Mouse (Mus musculus): ENCODE measurements at regions not wholly inside any gene's neighbourhood (a gene's known extent, or its start where the extent isn't known, plus 50 kb on each side); places are given as distances from the start of the nearest gene placed in this dataset.

DNA sequence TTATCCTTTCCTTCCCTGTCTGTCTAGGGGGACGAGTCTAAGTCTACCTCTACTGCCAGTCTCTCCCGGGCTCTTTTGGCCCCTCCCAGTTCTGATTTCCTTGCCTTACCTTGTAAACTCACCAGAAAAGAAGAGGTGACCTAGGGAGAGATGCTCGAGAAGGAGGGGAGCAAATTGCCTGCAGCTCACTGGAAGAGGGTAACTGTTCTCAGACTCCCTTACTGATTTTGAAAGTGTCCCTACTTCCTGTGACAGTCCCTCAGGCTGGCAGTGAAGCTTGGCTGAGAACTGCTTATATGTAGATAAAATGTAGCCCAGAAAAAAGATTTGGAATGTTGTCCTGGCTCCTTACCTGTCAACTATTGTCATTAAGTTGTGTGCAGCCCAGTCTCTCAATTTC, 180.6 kb upstream of the Tab2 start:
- Histone ChIP-seq H3K36me3 (ENCODE audit: control insufficient read depth, insufficient read depth, low read length) (no peaks in the 10 kb centered on the region), H3K9me3 (ENCODE audit: control insufficient read depth, low read length) (no peaks in the 10 kb centered on the region), H3K4me3 (ENCODE audit: low read depth, low read length) (no peak overlapping the region), H3K27ac (ENCODE audit: low read depth, low read length) (no peak overlapping the region), H3K27me3 (ENCODE audit: control insufficient read depth, insufficient read depth, low read length) (no peaks in the 10 kb centered on the region), H3K4me2 (ENCODE audit: low read depth) (no peak overlapping the region), H3K9ac (ENCODE audit: low read length) (no peak overlapping the region), H3K4me1 (ENCODE audit: control insufficient read depth, insufficient read depth, low read length) (peaks cover 9% of the 10 kb centered on the region; the same call in 1 of the 2 replicates)
- 88% methylated on average over 3 of the region's 3 CpGs for WGBS
- ATAC-seq (ENCODE audit: insufficient read depth, low FRiP score, low TSS enrichment) (no peak), DNase-seq (ENCODE audit: low spot score) (no peak)

DNA sequence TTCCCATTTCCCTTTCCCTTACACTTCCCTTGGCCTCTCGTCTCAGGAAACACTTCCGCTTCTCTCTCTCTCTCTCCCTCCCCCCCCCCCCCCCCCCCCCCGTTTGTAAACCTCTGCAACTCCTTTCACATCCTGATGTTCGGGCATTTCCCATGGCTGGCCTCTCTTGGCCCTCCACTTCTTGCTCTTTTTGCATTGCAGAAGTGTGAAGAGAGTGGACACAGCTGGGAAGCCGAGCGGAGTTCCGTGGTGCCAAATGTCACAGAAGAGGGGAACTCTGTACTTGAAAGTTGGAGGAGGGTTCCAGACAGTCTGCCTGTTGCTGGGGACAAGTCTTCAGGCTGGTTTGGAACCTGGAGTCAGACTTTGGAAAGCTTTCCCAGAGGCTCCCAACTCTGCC, 179.2 kb upstream of the Tab2 start:
- no peak overlapping the region for H3K4me2 ChIP-seq (ENCODE audit: low read depth)
- H3K27me3 ChIP-seq (ENCODE audit: control insufficient read depth, insufficient read depth, low read length) = no peaks in the 10 kb centered on the region
- no peaks in the 10 kb centered on the region for H3K9me3 ChIP-seq (ENCODE audit: control insufficient read depth, low read length)
- H3K27ac ChIP-seq (ENCODE audit: low read depth, low read length) = no peak overlapping the region
- H3K4me3 ChIP-seq (ENCODE audit: low read depth, low read length) = no peak overlapping the region
- peaks cover 9% of the 10 kb centered on the region; the same call in 1 of the 2 replicates for H3K4me1 ChIP-seq (ENCODE audit: control insufficient read depth, insufficient read depth, low read length)
- ATAC-seq (ENCODE audit: insufficient read depth, low FRiP score, low TSS enrichment) = no peak
- no peak overlapping the region for H3K9ac ChIP-seq (ENCODE audit: low read length)
- WGBS = 83% methylated on average over 6 of the region's 7 CpGs
- no peak for DNase-seq (ENCODE audit: low spot score)
- no peaks in the 10 kb centered on the region for H3K36me3 ChIP-seq (ENCODE audit: control insufficient read depth, insufficient read depth, low read length)

DNA sequence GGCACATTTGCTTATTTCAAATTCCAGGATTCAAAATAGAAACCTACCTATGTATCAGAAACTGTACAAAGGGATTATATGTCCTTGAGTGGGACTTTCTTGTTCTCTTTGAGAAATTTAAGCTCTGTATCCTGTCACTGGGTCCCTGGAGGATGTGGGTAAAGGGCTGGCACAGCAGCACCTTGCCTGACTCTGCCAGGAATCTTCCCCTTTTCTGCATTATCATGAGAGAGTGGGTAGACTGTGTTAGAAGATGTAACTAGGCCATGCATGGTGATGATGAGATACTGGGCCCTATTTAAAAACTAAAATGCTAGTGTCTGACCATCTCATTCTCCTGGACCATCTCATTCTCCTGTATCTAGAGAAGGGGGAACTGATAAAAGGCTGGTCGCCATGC, 178.4 kb upstream of the Tab2 start:
- Histone ChIP-seq H3K9ac (ENCODE audit: low read length) (no peak overlapping the region), H3K36me3 (ENCODE audit: control insufficient read depth, insufficient read depth, low read length) (no peaks in the 10 kb centered on the region), H3K27ac (ENCODE audit: low read depth, low read length) (no peak overlapping the region), H3K9me3 (ENCODE audit: control insufficient read depth, low read length) (no peaks in the 10 kb centered on the region), H3K4me1 (ENCODE audit: control insufficient read depth, insufficient read depth, low read length) (peaks cover 9% of the 10 kb centered on the region; the same call in 1 of the 2 replicates), H3K4me2 (ENCODE audit: low read depth) (no peak overlapping the region), H3K4me3 (ENCODE audit: low read depth, low read length) (no peak overlapping the region), H3K27me3 (ENCODE audit: control insufficient read depth, insufficient read depth, low read length) (no peaks in the 10 kb centered on the region)
- ATAC-seq (ENCODE audit: insufficient read depth, low FRiP score, low TSS enrichment) = no peak
- no peak for DNase-seq (ENCODE audit: low spot score)
- 93% methylated on average over 1 of the region's 1 CpGs for WGBS

DNA sequence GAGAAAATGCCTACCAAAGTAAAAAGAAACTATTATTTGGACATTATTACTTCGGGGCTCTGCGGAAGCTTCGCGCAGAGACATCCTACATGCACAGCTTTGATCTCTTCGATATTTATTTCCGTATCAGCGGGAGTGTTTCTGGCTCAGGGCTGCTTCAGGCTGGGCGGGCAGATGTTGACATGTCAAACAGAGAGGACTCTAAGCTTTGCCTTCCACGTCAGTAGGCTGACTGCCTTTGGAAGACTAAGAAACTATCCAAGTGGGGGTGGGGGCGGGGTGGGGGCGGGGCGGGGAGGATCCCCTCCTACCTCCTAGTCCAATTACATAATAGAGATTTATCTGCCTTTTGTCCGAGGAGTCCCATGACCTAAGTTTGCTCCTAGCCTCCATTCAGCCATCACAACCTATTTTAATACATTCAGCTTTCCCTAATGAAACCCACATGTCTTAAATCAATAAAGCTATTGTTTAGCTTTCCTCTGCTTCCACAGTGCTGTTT, 177.5 kb upstream of the Tab2 start:
- Histone ChIP-seq H3K4me1 (ENCODE audit: control insufficient read depth, insufficient read depth, low read length) (peaks cover 9% of the 10 kb centered on the region; the same call in 1 of the 2 replicates), H3K9me3 (ENCODE audit: control insufficient read depth, low read length) (no peaks in the 10 kb centered on the region), H3K27ac (ENCODE audit: low read depth, low read length) (no peak overlapping the region), H3K9ac (ENCODE audit: low read length) (no peak overlapping the region), H3K4me3 (ENCODE audit: low read depth, low read length) (no peak overlapping the region), H3K36me3 (ENCODE audit: control insufficient read depth, insufficient read depth, low read length) (no peaks in the 10 kb centered on the region), H3K27me3 (ENCODE audit: control insufficient read depth, insufficient read depth, low read length) (no peaks in the 10 kb centered on the region), H3K4me2 (ENCODE audit: low read depth) (no peak overlapping the region)
- DNase-seq (ENCODE audit: low spot score) (peak; percentile 42), ATAC-seq (ENCODE audit: insufficient read depth, low FRiP score, low TSS enrichment) (peak; percentile 75)
- 25% methylated on average over 13 of the region's 13 CpGs for WGBS

DNA sequence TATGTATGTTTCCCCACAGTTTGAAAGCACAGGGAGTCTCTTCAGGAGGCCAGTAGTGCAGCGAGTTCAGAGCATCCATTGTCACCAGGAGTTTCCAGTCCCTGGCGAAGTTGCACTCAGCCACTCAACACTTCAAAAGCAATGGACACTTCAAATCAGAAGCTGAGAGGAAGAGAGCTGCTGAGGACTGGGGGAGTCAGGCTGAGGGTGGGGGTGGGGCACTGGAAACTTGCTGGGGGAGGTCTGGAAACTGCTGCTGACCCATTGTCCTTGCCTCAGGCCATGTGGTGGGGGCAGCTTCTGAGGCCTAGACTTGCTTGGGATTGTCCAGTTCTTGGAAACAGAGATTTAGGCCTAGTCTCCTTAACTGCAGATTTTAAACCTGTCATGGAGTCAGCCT, 176.8 kb upstream of the Tab2 start:
- DNase-seq (ENCODE audit: low spot score) (peak; percentile 21), ATAC-seq (ENCODE audit: insufficient read depth, low FRiP score, low TSS enrichment) (no peak)
- Histone ChIP-seq H3K27me3 (ENCODE audit: control insufficient read depth, insufficient read depth, low read length) (no peaks in the 10 kb centered on the region), H3K4me2 (ENCODE audit: low read depth) (no peak overlapping the region), H3K36me3 (ENCODE audit: control insufficient read depth, insufficient read depth, low read length) (no peaks in the 10 kb centered on the region), H3K4me3 (ENCODE audit: low read depth, low read length) (no peak overlapping the region), H3K9ac (ENCODE audit: low read length) (no peak overlapping the region), H3K27ac (ENCODE audit: low read depth, low read length) (0 out of 2 replicates have a peak overlapping the region, but pooled peaks have one; percentile 39), H3K9me3 (ENCODE audit: control insufficient read depth, low read length) (no peaks in the 10 kb centered on the region), H3K4me1 (ENCODE audit: control insufficient read depth, insufficient read depth, low read length) (peaks cover 9% of the 10 kb centered on the region; the same call in 1 of the 2 replicates)
- WGBS = 49% methylated on average over 2 of the region's 2 CpGs

GRCm38 (mm10) chr10:8130472-8131241, 174.6 kb upstream of the Tab2 start:
- Histone ChIP-seq H3K4me2 (ENCODE audit: low read depth) (no peak overlapping the region), H3K27ac (ENCODE audit: low read depth, low read length) (no peak overlapping the region), H3K9ac (ENCODE audit: low read length) (no peak overlapping the region), H3K36me3 (ENCODE audit: control insufficient read depth, insufficient read depth, low read length) (no peaks in the 10 kb centered on the region), H3K4me1 (ENCODE audit: control insufficient read depth, insufficient read depth, low read length) (peaks cover 9% of the 10 kb centered on the region; the same call in 1 of the 2 replicates), H3K4me3 (ENCODE audit: low read depth, low read length) (no peak overlapping the region), H3K9me3 (ENCODE audit: control insufficient read depth, low read length) (no peaks in the 10 kb centered on the region), H3K27me3 (ENCODE audit: control insufficient read depth, insufficient read depth, low read length) (no peaks in the 10 kb centered on the region)
- WGBS = 69% methylated on average over 18 of the region's 18 CpGs
- ATAC-seq (ENCODE audit: insufficient read depth, low FRiP score, low TSS enrichment) (no peak), DNase-seq (ENCODE audit: low spot score) (no peak)

DNA sequence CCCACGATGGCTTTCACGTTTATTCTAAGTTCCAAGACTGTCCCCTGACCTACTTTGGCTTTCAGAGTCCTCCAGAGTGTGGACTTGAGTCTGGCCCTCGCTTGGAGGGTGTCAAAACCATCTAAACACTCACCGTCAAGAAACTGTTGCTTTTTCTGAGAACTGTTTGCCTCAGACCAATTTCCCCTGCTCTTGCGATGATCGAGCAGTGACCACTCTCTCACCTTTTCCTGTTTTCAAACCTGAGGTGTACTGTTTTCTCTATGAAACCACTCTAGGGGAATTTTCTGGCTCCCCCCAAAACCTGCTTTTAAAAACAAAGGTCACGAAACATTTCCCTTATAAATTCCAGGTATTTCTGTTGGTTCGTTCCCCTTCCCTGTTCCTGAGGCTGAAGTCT, 174.0 kb upstream of the Tab2 start:
- Histone ChIP-seq H3K9me3 (ENCODE audit: control insufficient read depth, low read length) (no peaks in the 10 kb centered on the region), H3K4me2 (ENCODE audit: low read depth) (no peak overlapping the region), H3K4me3 (ENCODE audit: low read depth, low read length) (no peak overlapping the region), H3K27me3 (ENCODE audit: control insufficient read depth, insufficient read depth, low read length) (no peaks in the 10 kb centered on the region), H3K4me1 (ENCODE audit: control insufficient read depth, insufficient read depth, low read length) (peaks cover 9% of the 10 kb centered on the region; the same call in 1 of the 2 replicates), H3K36me3 (ENCODE audit: control insufficient read depth, insufficient read depth, low read length) (no peaks in the 10 kb centered on the region), H3K9ac (ENCODE audit: low read length) (no peak overlapping the region), H3K27ac (ENCODE audit: low read depth, low read length) (no peak overlapping the region)
- ATAC-seq (ENCODE audit: insufficient read depth, low FRiP score, low TSS enrichment) = no peak
- no peak for DNase-seq (ENCODE audit: low spot score)
- 81% methylated on average over 8 of the region's 8 CpGs for WGBS

DNA sequence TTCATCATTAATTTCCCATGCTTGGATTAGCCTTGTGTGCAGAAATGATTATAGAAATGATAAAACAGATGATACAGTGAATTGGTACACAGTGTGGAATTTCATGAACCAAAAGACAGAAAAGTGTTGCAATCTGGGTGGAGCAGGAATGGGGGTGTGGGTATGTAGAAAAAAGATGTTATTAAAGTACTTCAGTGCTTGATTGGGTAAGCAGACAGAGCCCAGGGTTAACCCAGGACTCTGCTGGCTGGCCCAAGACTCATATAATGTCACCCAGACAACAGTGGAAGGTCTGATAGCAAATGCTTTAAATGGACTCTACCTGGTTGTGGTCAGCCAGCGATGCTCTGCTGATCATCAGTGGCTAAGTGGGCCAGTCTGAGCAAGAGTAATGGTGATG, 168.1 kb upstream of the Tab2 start:
- H3K4me2 ChIP-seq (ENCODE audit: low read depth) = no peak overlapping the region
- ATAC-seq (ENCODE audit: insufficient read depth, low FRiP score, low TSS enrichment) (no peak), DNase-seq (ENCODE audit: low spot score) (no peak)
- 94% methylated on average over 1 of the region's 1 CpGs for WGBS
- H3K27me3 ChIP-seq (ENCODE audit: control insufficient read depth, insufficient read depth, low read length) = no peaks in the 10 kb centered on the region
- H3K9ac ChIP-seq (ENCODE audit: low read length) = no peak overlapping the region
- H3K4me1 ChIP-seq (ENCODE audit: control insufficient read depth, insufficient read depth, low read length) = no peaks in the 10 kb centered on the region
- H3K36me3 ChIP-seq (ENCODE audit: control insufficient read depth, insufficient read depth, low read length) = no peaks in the 10 kb centered on the region
- no peak overlapping the region for H3K4me3 ChIP-seq (ENCODE audit: low read depth, low read length)
- H3K9me3 ChIP-seq (ENCODE audit: control insufficient read depth, low read length) = no peaks in the 10 kb centered on the region
- H3K27ac ChIP-seq (ENCODE audit: low read depth, low read length) = no peak overlapping the region

DNA sequence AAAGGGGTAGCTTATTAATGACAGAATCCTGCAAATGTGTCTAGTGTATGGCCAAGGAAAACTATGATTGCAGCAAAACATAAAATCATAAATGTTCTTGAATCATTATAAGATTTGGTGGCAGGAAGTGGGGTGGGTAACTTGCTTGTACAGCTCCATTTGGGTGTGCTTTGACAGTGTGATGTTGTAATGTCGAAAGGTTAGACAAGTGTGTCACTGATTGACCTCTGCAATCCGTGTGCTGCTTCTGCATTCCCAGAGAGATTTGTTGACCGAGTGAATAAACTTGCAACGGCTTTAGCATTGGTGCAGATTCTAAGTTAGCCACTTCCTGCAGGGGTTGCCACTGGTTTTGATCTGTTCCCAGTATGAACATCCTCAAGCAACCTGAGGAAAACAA, 165.9 kb upstream of the Tab2 start:
- WGBS = 77% methylated on average over 4 of the region's 4 CpGs
- no peak for ATAC-seq (ENCODE audit: insufficient read depth, low FRiP score, low TSS enrichment)
- Histone ChIP-seq H3K27me3 (ENCODE audit: control insufficient read depth, insufficient read depth, low read length) (no peaks in the 10 kb centered on the region), H3K4me3 (ENCODE audit: low read depth, low read length) (no peak overlapping the region), H3K36me3 (ENCODE audit: control insufficient read depth, insufficient read depth, low read length) (no peaks in the 10 kb centered on the region), H3K9me3 (ENCODE audit: control insufficient read depth, low read length) (no peaks in the 10 kb centered on the region), H3K27ac (ENCODE audit: low read depth, low read length) (no peak overlapping the region), H3K4me1 (ENCODE audit: control insufficient read depth, insufficient read depth, low read length) (no peaks in the 10 kb centered on the region), H3K9ac (ENCODE audit: low read length) (no peak overlapping the region), H3K4me2 (ENCODE audit: low read depth) (no peak overlapping the region)
- no peak for DNase-seq (ENCODE audit: low spot score)
